21 mouse cellular contexts compared by ENCODE assay signal in genomic region chr1:82362165-82362564, GRCm38 (mm10). TPM values are rescaled to one million over a fixed set of nuclear protein-coding genes. Genes with fewer than 3 reads are reported as not detected.
DNase-seq lines count a peak whose midpoint lies in the region; ATAC-seq and TF ChIP-seq lines count a peak whose summit lies in the region.
"Had no signal": no experiment of that assay in that cellular context is flagged by ENCODE, and none has a peak within 500 bp of the region (broad histone marks: within the 10 kb centered on the region; RNA-seq: fewer than 3 reads in every experiment).

No protein-coding gene starts in this region.

- H3K9ac ChIP-seq in embryonic facial prominence, embryonic 11.5 days (replicated peaks; ENCODE audit: low read length), result no peak overlapping the region
- H3K9ac ChIP-seq in embryonic facial prominence, embryonic 14.5 days (ENCODE audit: low read depth, low read length), result no peak overlapping the region
- H3K9ac ChIP-seq in limb, embryonic 14.5 days (ENCODE audit: low read depth, low read length, severe bottlenecking), result no peak overlapping the region
- H3K9ac ChIP-seq: hindbrain, embryonic 13.5 days; intestine, embryonic 15.5 days; kidney, embryonic 15.5 days; liver, embryonic 13.5 days; midbrain, embryonic 15.5 days had no signal

- peak; percentile 37 for DNase-seq in embryonic facial prominence, embryonic 11.5 days (ENCODE audit: low spot score)
- no peak for DNase-seq in embryonic facial prominence, embryonic 10.5 days (ENCODE audit: low spot score)
- peak; percentile 14 to 73 for DNase-seq in left cerebral cortex, postnatal 25 days (ENCODE audit: low spot score in 2 of 2)
- no peak for DNase-seq in left cerebral cortex, adult 2 months (ENCODE audit: extremely low spot score in 1 of 2, low spot score in 2 of 2)
- DNase-seq in embryonic facial prominence, embryonic 14.5 days (ENCODE audit: low spot score), result peak; percentile 69
- peak; percentile 75 for DNase-seq in limb, embryonic 14.5 days (ENCODE audit: low spot score)
- no peak for DNase-seq in adrenal gland, adult (ENCODE audit: inconsistent age in 2 of 2, low spot score in 1 of 2)
- DNase-seq in urinary bladder, postnatal 4 days (ENCODE audit: low spot score in 2 of 2), result no peak
- DNase-seq: adrenal gland, postnatal 10 days; cerebellum, adult 8-10 months; gastrocnemius, postnatal 36 days; heart, postnatal 14 days; liver, embryonic 13.5 days; thymus, postnatal 14 days had no signal

- H3K9me3 ChIP-seq in embryonic facial prominence, embryonic 11.5 days (replicated peaks; ENCODE audit: control insufficient read depth, low read length), result no peaks in the 10 kb centered on the region
- no peaks in the 10 kb centered on the region for H3K9me3 ChIP-seq in embryonic facial prominence, embryonic 10.5 days
- H3K9me3 ChIP-seq in embryonic facial prominence, embryonic 14.5 days (ENCODE audit: control insufficient read depth, low read length), result no peaks in the 10 kb centered on the region
- H3K9me3 ChIP-seq in limb, embryonic 14.5 days (ENCODE audit: control insufficient read depth, low read length), result no peaks in the 10 kb centered on the region
- H3K9me3 ChIP-seq: heart, embryonic 10.5 days; hindbrain, embryonic 13.5 days; intestine, embryonic 15.5 days; kidney, embryonic 15.5 days; liver, embryonic 13.5 days; midbrain, embryonic 15.5 days had no signal

- 51% methylated on average over 6 of the region's 6 CpGs for WGBS in embryonic facial prominence, embryonic 11.5 days
- WGBS in embryonic facial prominence, embryonic 10.5 days, result 72% methylated on average over 6 of the region's 6 CpGs
- 30% methylated on average over 6 of the region's 6 CpGs for WGBS in embryonic facial prominence, embryonic 14.5 days
- 27% methylated on average over 6 of the region's 6 CpGs for WGBS in limb, embryonic 14.5 days

- no peak overlapping the region for H3K4me2 ChIP-seq in embryonic facial prominence, embryonic 11.5 days (ENCODE audit: low read depth, low read length)
- no peak overlapping the region for H3K4me2 ChIP-seq in embryonic facial prominence, embryonic 14.5 days (ENCODE audit: low read depth, low read length)
- no peak overlapping the region for H3K4me2 ChIP-seq in limb, embryonic 14.5 days (replicated peaks; ENCODE audit: low read depth, low read length, severe bottlenecking)
- H3K4me2 ChIP-seq: hindbrain, embryonic 13.5 days; intestine, embryonic 15.5 days; kidney, embryonic 15.5 days; liver, embryonic 13.5 days; midbrain, embryonic 15.5 days had no signal

- ATAC-seq in embryonic facial prominence, embryonic 11.5 days (replicated peaks; ENCODE audit: insufficient number of reproducible peaks, low FRiP score, low TSS enrichment, low read depth), result no peak
- peak; percentile 26; the same call in 1 of the 2 replicates for ATAC-seq in embryonic facial prominence, embryonic 14.5 days (ENCODE audit: low read depth)
- peak; percentile 32; the same call in 1 of the 2 replicates for ATAC-seq in limb, embryonic 14.5 days (ENCODE audit: low FRiP score, low read depth)
- ATAC-seq: intestine, embryonic 15.5 days; lung, postnatal 0 days; midbrain, embryonic 15.5 days had no signal

- H3K36me3 ChIP-seq in embryonic facial prominence, embryonic 11.5 days (replicated peaks; ENCODE audit: control insufficient read depth, insufficient read depth, low read depth, low read length), result no peaks in the 10 kb centered on the region
- no peaks in the 10 kb centered on the region for H3K36me3 ChIP-seq in embryonic facial prominence, embryonic 10.5 days (replicated peaks)
- H3K36me3 ChIP-seq in embryonic facial prominence, embryonic 14.5 days (ENCODE audit: control insufficient read depth, insufficient read depth, low read length), result no peaks in the 10 kb centered on the region
- no peaks in the 10 kb centered on the region for H3K36me3 ChIP-seq in limb, embryonic 14.5 days (ENCODE audit: control insufficient read depth, insufficient read depth, low read length)
- H3K36me3 ChIP-seq: heart, embryonic 10.5 days; hindbrain, embryonic 13.5 days; intestine, embryonic 15.5 days; kidney, embryonic 15.5 days; liver, embryonic 13.5 days; midbrain, embryonic 15.5 days had no signal

- no peak overlapping the region for H3K27ac ChIP-seq in embryonic facial prominence, embryonic 11.5 days (replicated peaks; ENCODE audit: low read depth, low read length)
- no peak overlapping the region for H3K27ac ChIP-seq in embryonic facial prominence, embryonic 10.5 days (replicated peaks)
- H3K27ac ChIP-seq in left cerebral cortex, adult 2 months, result no peak overlapping the region
- H3K27ac ChIP-seq in embryonic facial prominence, embryonic 14.5 days (replicated peaks; ENCODE audit: low read depth, low read length), result no peak overlapping the region
- 0 out of 2 replicates have a peak overlapping the region, but pooled peaks have one; percentile 1 for H3K27ac ChIP-seq in limb, embryonic 14.5 days (replicated peaks; ENCODE audit: low read depth, low read length)
- H3K27ac ChIP-seq: heart, embryonic 10.5 days; hindbrain, embryonic 13.5 days; intestine, embryonic 15.5 days; kidney, embryonic 15.5 days; liver, embryonic 13.5 days; midbrain, embryonic 15.5 days had no signal

- intact Hi-C loops in left cerebral cortex, postnatal 25 days (cut with DNase I), result no loop called here
- intact Hi-C loops in left cerebral cortex, adult 2 months (cut with DNase I), result no loop called here

- no peaks in the 10 kb centered on the region for H3K27me3 ChIP-seq in embryonic facial prominence, embryonic 11.5 days (ENCODE audit: control insufficient read depth, insufficient read depth, low read length)
- no peaks in the 10 kb centered on the region for H3K27me3 ChIP-seq in embryonic facial prominence, embryonic 10.5 days (replicated peaks; ENCODE audit: low read depth, poor library complexity, severe bottlenecking)
- H3K27me3 ChIP-seq in embryonic facial prominence, embryonic 14.5 days (replicated peaks; ENCODE audit: control insufficient read depth, insufficient read depth, low read length), result no peaks in the 10 kb centered on the region
- H3K27me3 ChIP-seq in limb, embryonic 14.5 days (ENCODE audit: control insufficient read depth, insufficient read depth, low read length), result no peaks in the 10 kb centered on the region
- H3K27me3 ChIP-seq: hindbrain, embryonic 13.5 days; intestine, embryonic 15.5 days; kidney, embryonic 15.5 days; liver, embryonic 13.5 days; megakaryocyte, embryonic 14.5 days; midbrain, embryonic 15.5 days had no signal

- H3K4me3 ChIP-seq in embryonic facial prominence, embryonic 11.5 days (ENCODE audit: low read depth, low read length), result no peak overlapping the region
- H3K4me3 ChIP-seq in embryonic facial prominence, embryonic 10.5 days, result no peak overlapping the region
- no peak overlapping the region for H3K4me3 ChIP-seq in left cerebral cortex, adult 2 months
- no peak overlapping the region for H3K4me3 ChIP-seq in embryonic facial prominence, embryonic 14.5 days (ENCODE audit: low read depth, low read length)
- H3K4me3 ChIP-seq in limb, embryonic 14.5 days (replicated peaks; ENCODE audit: low read length), result no peak overlapping the region
- H3K4me3 ChIP-seq: heart, embryonic 10.5 days; hindbrain, embryonic 13.5 days; intestine, embryonic 15.5 days; kidney, embryonic 15.5 days; liver, embryonic 13.5 days; megakaryocyte, embryonic 14.5 days; midbrain, embryonic 15.5 days had no signal

- no peaks in the 10 kb centered on the region for H3K4me1 ChIP-seq in embryonic facial prominence, embryonic 11.5 days (ENCODE audit: control insufficient read depth, insufficient read depth, low read length)
- H3K4me1 ChIP-seq in embryonic facial prominence, embryonic 10.5 days, result peaks cover 15% of the 10 kb centered on the region
- H3K4me1 ChIP-seq in embryonic facial prominence, embryonic 14.5 days (ENCODE audit: control insufficient read depth, insufficient read depth, low read length), result peaks cover 9% of the 10 kb centered on the region; the same call in 1 of the 2 replicates
- peaks cover 33% of the 10 kb centered on the region for H3K4me1 ChIP-seq in limb, embryonic 14.5 days (ENCODE audit: control insufficient read depth, insufficient read depth, low read length)

- no peak for TF ChIP-seq POLR2A in limb, embryonic 14.5 days (IDR thresholded peaks at IDR 0.05; ENCODE audit: borderline replicate concordance, extremely low read depth, insufficient read depth, insufficient read length)

- no peak for TF ChIP-seq CTCF in left cerebral cortex, adult 2 months (IDR thresholded peaks at IDR 0.05)

RNA-seq across cellular contexts. Expression of gene Rhbdd1, which starts 45.9 kb away (rescaled TPM):
- 6.7 and 6.9 TPM in 2 replicates for polyA plus RNA-seq in embryonic facial prominence, embryonic 11.5 days (2014; fragmentation: Nextera tagmentation; extraction: Ambion mirVana)
- polyA plus RNA-seq in embryonic facial prominence, embryonic 10.5 days (2016; fragmentation: Nextera tagmentation; extraction: Ambion mirVana), result 8.9 and 10.1 TPM in 2 replicates
- 1 to 10 TPM; 6.3 to 7.1 TPM for total RNA-seq in left cerebral cortex, postnatal 25 days (2021)
- total RNA-seq in left cerebral cortex, adult 2 months (2021), result 1 to 10 TPM; 7.6 to 8.4 TPM
- 6.7 and 6.8 TPM in 2 replicates for polyA plus RNA-seq in embryonic facial prominence, embryonic 14.5 days (2014; fragmentation: Nextera tagmentation; extraction: Ambion mirVana)
- 7.2 and 8.7 TPM in 2 replicates for polyA plus RNA-seq in limb, embryonic 14.5 days (2012; rRNA removed)
- 6.1 and 7.0 TPM in 2 replicates for polyA plus RNA-seq in limb, embryonic 14.5 days (2014; fragmentation: Nextera tagmentation; extraction: Ambion mirVana)

Comparison
In these comparisons a context has a peak if more than half of its experiments do, and no peak if none do; other contexts are left out.
1. DNase-seq: peak in embryonic facial prominence, embryonic 11.5 days (single experiment), left cerebral cortex, postnatal 25 days (2 of 2), embryonic facial prominence, embryonic 14.5 days (single experiment) and limb, embryonic 14.5 days (single experiment); none in embryonic facial prominence, embryonic 10.5 days (single experiment), left cerebral cortex, adult 2 months (0 of 2), adrenal gland, adult (0 of 2) and urinary bladder, postnatal 4 days (0 of 2).